Mouse (Mus musculus) ES-Bruce4 (cell line): Measurements from ENCODE around the gene Ldlrad1.

ENCODE experiments used
- CTCF ChIP-seq: IDR thresholded peaks from one replicate; pipeline ENCODE4 v1.8.1; 2011; ENCODE audit warnings: low read depth, low read length
- EP300 ChIP-seq: IDR thresholded peaks from 2 replicates; pipeline ENCODE4 v1.6.1; 2011; ENCODE audit warnings: low read depth, low read length; ENCODE audit not compliant: insufficient read depth
- POLR2A ChIP-seq: IDR thresholded peaks from one replicate; pipeline ENCODE4 v1.8.1; 2011; ENCODE audit warnings: low read length; ENCODE audit not compliant: insufficient read depth

DNA sequence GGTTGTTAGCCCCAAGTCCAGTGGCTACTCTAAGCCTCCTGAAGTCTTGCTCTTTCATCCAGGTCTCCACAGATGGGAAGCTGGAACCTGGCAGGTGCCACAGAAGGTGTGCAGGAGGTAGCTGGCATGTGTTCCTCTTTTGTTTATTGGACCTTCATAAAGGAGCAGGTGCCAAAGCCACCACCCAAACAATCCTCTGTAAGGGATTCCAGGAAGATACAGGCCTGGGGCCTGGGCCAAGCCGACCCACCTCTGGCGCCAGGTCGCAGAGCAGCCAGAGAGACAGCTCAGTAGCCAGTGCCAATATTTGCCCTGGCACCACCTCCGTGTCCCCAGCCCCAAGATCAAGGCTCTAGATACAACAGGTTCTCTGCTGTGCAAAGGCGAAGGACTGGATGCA is 12.5 kb downstream of the Ldlrad1 start:
- TF ChIP-seq POLR2A (no peak), CTCF (no peak), EP300 (no peak)
